Mouse (Mus musculus) hindbrain, embryonic 10.5 days (tissue): ENCODE measurements around the gene Slc3a1. TPM values are rescaled to one million over a fixed set of nuclear protein-coding genes. Genes with fewer than 3 reads are reported as not detected.

Experiments
- DNase-seq: peaks from one replicate; pipeline ENCODE4 v3.0.0-alpha.2; 2017; ENCODE audit warnings: low spot score
- H3K27ac ChIP-seq: fragments of 300-500 bp; sonication (generic); 2 replicates; pipeline ENCODE4 v1.5.1; 2016; ENCODE audit warnings: mild to moderate bottlenecking, moderate library complexity
- H3K27me3 ChIP-seq: fragments of 300-500 bp; sonication (generic); 2 replicates; pipeline ENCODE4 v1.6.1; 2016; ENCODE audit warnings: mild to moderate bottlenecking; ENCODE audit not compliant: poor library complexity, insufficient read depth, severe bottlenecking
- H3K36me3 ChIP-seq: fragments of 300-500 bp; sonication (generic); 2 replicates; pipeline ENCODE4 v1.6.1; 2016; ENCODE audit warnings: mild to moderate bottlenecking, moderate library complexity
- H3K4me1 ChIP-seq: fragments of 300-500 bp; sonication (generic); replicated peaks from 2 replicates; pipeline ENCODE4 v1.6.1; 2016; ENCODE audit warnings: mild to moderate bottlenecking
- H3K4me3 ChIP-seq: fragments of 300-500 bp; sonication (generic); 2 replicates; pipeline ENCODE4 v1.5.1; 2016; ENCODE audit warnings: mild to moderate bottlenecking, moderate library complexity
- H3K9me3 ChIP-seq: fragments of 300-500 bp; sonication (generic); 2 replicates; pipeline ENCODE4 v1.6.1; 2016; ENCODE audit warnings: mild to moderate bottlenecking, moderate library complexity
- WGBS: fragments of 180-500 bp; shearing (Covaris S2); methylation state at CpG from one replicate; pipeline ENCODE4 v1.1.7; 2016; 5-methylcytosine and 5-hydroxymethylcytosine counted together
- polyA plus RNA-seq: library from polyadenylated mRNA; unstranded; fragments of >200 nt; fragmentation: Nextera tagmentation; extraction: Ambion mirVana; gene quantifications from 2 replicates; pipeline ENCODE4 v1.2.1, GENCODE M21; 2016

The Slc3a1 gene
- polyA plus RNA-seq, 1 experiment from 2014 or later, result 0.44 TPM

GRCm38 (mm10) chr17:85098677-85099323 is 70.6 kb downstream of the Slc3a1 start:
- H3K4me1 ChIP-seq, result peaks cover 9% of the 10 kb centered on the region
- no peak overlapping the region for H3K4me3 ChIP-seq
- WGBS, result 91% methylated on average over 7 of the region's 7 CpGs
- H3K27ac ChIP-seq, result no peak overlapping the region
- peaks cover 40% of the 10 kb centered on the region for H3K36me3 ChIP-seq
- H3K27me3 ChIP-seq, result peaks cover 7% of the 10 kb centered on the region; the same call in 1 of the 2 replicates
- no peak for DNase-seq
- peaks cover 16% of the 10 kb centered on the region; the same call in 1 of the 2 replicates for H3K9me3 ChIP-seq

- Histone ChIP-seq H3K4me3 (no peak overlapping the region), H3K4me1 (peaks cover 9% of the 10 kb centered on the region), H3K9me3 (peaks cover 16% of the 10 kb centered on the region; the same call in 1 of the 2 replicates), H3K36me3 (peaks cover 40% of the 10 kb centered on the region), H3K27me3 (peaks cover 7% of the 10 kb centered on the region; the same call in 1 of the 2 replicates), H3K27ac (no peak overlapping the region)
- DNase-seq, result no peak
- 93% methylated on average over 3 of the region's 3 CpGs for WGBS
Measured at GRCm38 (mm10) chr17:85100232-85100631, 72.1 kb downstream of the Slc3a1 start.

GRCm38 (mm10) chr17:85101751-85102150 is 73.6 kb downstream of the Slc3a1 start:
- no peak overlapping the region for H3K27ac ChIP-seq
- peaks cover 9% of the 10 kb centered on the region for H3K4me1 ChIP-seq
- peaks cover 7% of the 10 kb centered on the region; the same call in 1 of the 2 replicates for H3K27me3 ChIP-seq
- H3K36me3 ChIP-seq, result peaks cover 37% of the 10 kb centered on the region
- peak; percentile 42 for DNase-seq
- peaks cover 16% of the 10 kb centered on the region; the same call in 1 of the 2 replicates for H3K9me3 ChIP-seq
- 53% methylated on average over 7 of the region's 7 CpGs for WGBS
- H3K4me3 ChIP-seq, result no peak overlapping the region

- H3K4me3 ChIP-seq, result no peak overlapping the region
- no peak overlapping the region for H3K27ac ChIP-seq
- peaks cover 22% of the 10 kb centered on the region for H3K36me3 ChIP-seq
- peaks cover 11% of the 10 kb centered on the region; the same call in 1 of the 2 replicates for H3K9me3 ChIP-seq
- 62% methylated on average over 2 of the region's 2 CpGs for WGBS
- peaks cover 7% of the 10 kb centered on the region; the same call in 1 of the 2 replicates for H3K27me3 ChIP-seq
- DNase-seq, result no peak
- H3K4me1 ChIP-seq, result peaks cover 9% of the 10 kb centered on the region
Measured at GRCm38 (mm10) chr17:85103310-85103709, 75.1 kb downstream of the Slc3a1 start.

GRCm38 (mm10) chr17:85110640-85111039 is 82.5 kb downstream of the Slc3a1 start:
- DNase-seq, result no peak
- H3K27me3 ChIP-seq, result no peaks in the 10 kb centered on the region
- H3K27ac ChIP-seq, result no peak overlapping the region
- H3K4me1 ChIP-seq, result no peaks in the 10 kb centered on the region
- no peaks in the 10 kb centered on the region for H3K9me3 ChIP-seq
- 94% methylated on average over 1 of the region's 1 CpGs for WGBS
- no peak overlapping the region for H3K4me3 ChIP-seq
- H3K36me3 ChIP-seq, result no peaks in the 10 kb centered on the region

GRCm38 (mm10) chr17:85113441-85113840 is 85.3 kb downstream of the Slc3a1 start:
- DNase-seq, result no peak
- no peaks in the 10 kb centered on the region for H3K9me3 ChIP-seq
- H3K27me3 ChIP-seq, result no peaks in the 10 kb centered on the region
- H3K4me3 ChIP-seq, result no peak overlapping the region
- no peaks in the 10 kb centered on the region for H3K36me3 ChIP-seq
- H3K27ac ChIP-seq, result no peak overlapping the region
- H3K4me1 ChIP-seq, result 0 out of 2 replicates have a peak, but pooled peaks cover 2% of the 10 kb centered on the region
- WGBS, result 86% methylated on average over 8 of the region's 8 CpGs

Other genes starting within 250 kb of the Slc3a1 start
- gene Lrpprc, start 237.6 kb upstream of the Slc3a1 start, polyA plus RNA-seq, result 45.1 and 49.6 TPM in 2 replicates
- gene Ppm1b, start 71.6 kb upstream of the Slc3a1 start, polyA plus RNA-seq, result 61.9 and 62.0 TPM in 2 replicates
- gene Prepl, start 61.9 kb downstream of the Slc3a1 start, polyA plus RNA-seq, result 32.1 and 42.3 TPM in 2 replicates
- gene Camkmt, start 62.2 kb downstream of the Slc3a1 start, polyA plus RNA-seq, result 13.6 and 14.1 TPM in 2 replicates